Mouse (Mus musculus): ENCODE measurements at regions not wholly inside any gene's neighbourhood (a gene's known extent, or its start where the extent isn't known, plus 50 kb on each side); places are given as distances from the start of the nearest gene placed in this dataset.
"Not testable (repeated sequence)": the region's sequence is repeated elsewhere in the genome, so short reads cannot be mapped to it uniquely, and the experiment has no call there.

- no peak for ATAC-seq (ENCODE audit: low read depth)
- WGBS, result 83% methylated on average over 1 of the region's 1 CpGs
Observed at GRCm38 (mm10) chr9:17742308-17742707, 549.6 kb upstream of the Chordc1 start.

GRCm38 (mm10) chr9:17745238-17745637, 546.7 kb upstream of the Chordc1 start:
- Histone ChIP-seq H3K36me3 (no peaks in the 10 kb centered on the region), H3K9me3 (no peaks in the 10 kb centered on the region), H3K27me3 (no peaks in the 10 kb centered on the region), H3K9ac (no peak overlapping the region), H3K4me3 (no peak overlapping the region), H3K4me2 (no peak overlapping the region), H3K4me1 (replicated peaks) (peaks cover 5% of the 10 kb centered on the region), H3K27ac (replicated peaks) (no peak overlapping the region)
- ATAC-seq (ENCODE audit: low read depth), result no peak

More at GRCm38 (mm10) chr9:17742308-17742707, 549.6 kb upstream of the Chordc1 start:
- Histone ChIP-seq H3K4me2 (no peak overlapping the region), H3K36me3 (no peaks in the 10 kb centered on the region), H3K4me3 (no peak overlapping the region), H3K9ac (no peak overlapping the region), H3K27ac (replicated peaks) (no peak overlapping the region), H3K9me3 (no peaks in the 10 kb centered on the region), H3K4me1 (replicated peaks) (peaks cover 5% of the 10 kb centered on the region), H3K27me3 (no peaks in the 10 kb centered on the region)

GRCm38 (mm10) chr9:17745684-17746083, 546.2 kb upstream of the Chordc1 start:
- no peak overlapping the region for H3K4me3 ChIP-seq
- no peaks in the 10 kb centered on the region for H3K36me3 ChIP-seq
- no peak overlapping the region for H3K9ac ChIP-seq
- H3K27me3 ChIP-seq, result no peaks in the 10 kb centered on the region
- peaks cover 5% of the 10 kb centered on the region for H3K4me1 ChIP-seq (replicated peaks)
- ATAC-seq (ENCODE audit: low read depth), result peak; percentile 83
- H3K4me2 ChIP-seq, result no peak overlapping the region
- no peaks in the 10 kb centered on the region for H3K9me3 ChIP-seq
- no peak overlapping the region for H3K27ac ChIP-seq (replicated peaks)

DNA sequence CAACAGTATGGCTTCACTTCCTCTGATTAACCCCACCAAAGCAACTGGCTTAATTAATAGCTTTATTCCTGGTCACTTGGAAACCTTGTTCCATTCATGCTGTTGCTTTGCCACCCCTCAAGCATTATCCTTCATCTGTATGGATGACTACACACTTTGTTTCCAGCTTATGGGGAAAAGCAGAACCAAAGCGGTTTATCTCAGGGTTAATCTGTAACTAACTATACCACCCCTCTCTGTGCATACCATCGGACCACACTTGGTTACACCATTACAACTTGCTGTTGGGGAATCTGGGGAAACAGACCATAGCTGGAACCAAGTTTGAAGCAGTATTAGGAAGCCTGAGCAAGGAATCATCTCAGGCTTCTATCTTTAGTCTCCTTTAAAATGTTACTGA, 500.1 kb upstream of the Chordc1 start:
- not testable (repeated sequence) for H3K27ac ChIP-seq (replicated peaks); H3K36me3 ChIP-seq; H3K4me1 ChIP-seq (replicated peaks); ATAC-seq (ENCODE audit: low read depth); H3K9me3 ChIP-seq; H3K27me3 ChIP-seq; H3K9ac ChIP-seq; H3K4me3 ChIP-seq; H3K4me2 ChIP-seq
- 27% methylated on average over 2 of the region's 2 CpGs for WGBS

- H3K27me3 ChIP-seq, result no peaks in the 10 kb centered on the region
- H3K36me3 ChIP-seq, result no peaks in the 10 kb centered on the region
- no peak overlapping the region for H3K4me2 ChIP-seq
- H3K9ac ChIP-seq, result no peak overlapping the region
- no peak overlapping the region for H3K27ac ChIP-seq (replicated peaks)
- no peaks in the 10 kb centered on the region for H3K4me1 ChIP-seq (replicated peaks)
- 19% methylated on average over 3 of the region's 3 CpGs for WGBS
- ATAC-seq (ENCODE audit: low read depth), result no peak
- no peak overlapping the region for H3K4me3 ChIP-seq
- no peaks in the 10 kb centered on the region for H3K9me3 ChIP-seq
Observed at GRCm38 (mm10) chr9:17816730-17817403, 475.1 kb upstream of the Chordc1 start.

DNA sequence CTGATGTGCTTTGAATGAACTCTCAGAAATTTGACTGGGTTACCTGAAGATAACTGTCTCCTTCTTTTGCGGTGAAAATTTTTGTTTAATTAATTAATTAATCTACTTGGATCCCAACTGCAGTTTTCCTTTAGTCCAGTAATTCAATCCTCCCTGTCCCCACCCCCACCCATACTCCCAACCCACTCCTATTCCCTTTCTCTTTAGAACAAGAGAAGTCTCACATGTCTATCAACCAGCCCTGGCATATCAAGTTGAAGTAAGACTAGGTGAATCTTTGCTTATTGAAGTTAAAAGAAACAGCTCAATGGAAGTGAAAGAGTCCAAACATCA, 474.6 kb upstream of the Chordc1 start:
- Histone ChIP-seq H3K9ac (no peak overlapping the region), H3K27ac (replicated peaks) (no peak overlapping the region), H3K27me3 (no peaks in the 10 kb centered on the region), H3K36me3 (no peaks in the 10 kb centered on the region), H3K4me1 (replicated peaks) (no peaks in the 10 kb centered on the region), H3K4me2 (no peak overlapping the region), H3K9me3 (no peaks in the 10 kb centered on the region), H3K4me3 (no peak overlapping the region)
- 56% methylated on average over 1 of the region's 1 CpGs for WGBS
- ATAC-seq (ENCODE audit: low read depth), result no peak

DNA sequence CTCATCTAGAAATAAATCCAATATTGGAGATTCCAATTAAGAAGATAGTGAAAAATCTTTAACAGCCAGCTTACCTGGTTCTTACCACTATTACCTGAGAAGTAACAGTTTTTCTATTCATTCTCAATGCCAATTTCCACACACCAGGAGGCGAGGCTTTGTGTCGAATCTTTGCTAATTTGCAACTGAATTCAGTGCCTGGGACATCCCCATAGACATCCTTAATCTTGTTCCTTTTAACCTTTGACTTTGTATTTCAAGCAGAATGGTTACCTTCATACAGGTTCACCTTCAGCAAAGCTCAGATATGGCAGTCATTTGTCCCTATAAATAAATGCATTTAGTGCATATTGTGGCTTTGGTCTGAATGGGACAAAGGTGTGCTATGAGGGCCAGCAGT, 426.4 kb upstream of the Chordc1 start:
- Histone ChIP-seq H3K4me2 (no peak overlapping the region), H3K4me1 (replicated peaks) (no peaks in the 10 kb centered on the region), H3K27me3 (no peaks in the 10 kb centered on the region), H3K9me3 (no peaks in the 10 kb centered on the region), H3K27ac (replicated peaks) (no peak overlapping the region), H3K4me3 (no peak overlapping the region), H3K36me3 (no peaks in the 10 kb centered on the region), H3K9ac (no peak overlapping the region)
- no peak for ATAC-seq (ENCODE audit: low read depth)
- WGBS, result 89% methylated on average over 2 of the region's 2 CpGs

GRCm38 (mm10) chr9:17874795-17875194, 417.1 kb upstream of the Chordc1 start:
- 34% methylated on average over 2 of the region's 2 CpGs for WGBS
- Histone ChIP-seq H3K4me1 (replicated peaks) (no peaks in the 10 kb centered on the region), H3K36me3 (no peaks in the 10 kb centered on the region), H3K9me3 (no peaks in the 10 kb centered on the region), H3K9ac (no peak overlapping the region), H3K27ac (replicated peaks) (no peak overlapping the region), H3K27me3 (no peaks in the 10 kb centered on the region), H3K4me2 (no peak overlapping the region), H3K4me3 (no peak overlapping the region)
- ATAC-seq (ENCODE audit: low read depth), result no peak
